Mouse (Mus musculus) small intestine, adult 2 months (tissue): Measurements from ENCODE around the gene Arhgap1. TPM values are rescaled to one million over a fixed set of nuclear protein-coding genes. Genes with fewer than 3 reads are reported as not detected.
"Not testable (repeated sequence)": the region's sequence is repeated elsewhere in the genome, so short reads cannot be mapped to it uniquely, and the experiment has no call there.

ENCODE experiments used
- H3K27ac ChIP-seq: fragments of 200-500 bp; 2 replicates; pipeline ENCODE4 v1.5.1; 2012; ENCODE audit warnings: low read depth, low read length, control low read depth, inconsistent platforms; ENCODE audit not compliant: insufficient read depth
- H3K27me3 ChIP-seq: fragments of 200-500 bp; 2 replicates; pipeline ENCODE4 v1.6.1; 2012; ENCODE audit warnings: mild to moderate bottlenecking, moderate library complexity, low read length, inconsistent platforms; ENCODE audit not compliant: control insufficient read depth, insufficient read depth
- H3K36me3 ChIP-seq: fragments of 200-500 bp; 2 replicates; pipeline ENCODE4 v1.6.1; 2012; ENCODE audit warnings: mild to moderate bottlenecking, low read length, control low read depth, inconsistent platforms; ENCODE audit not compliant: control insufficient read depth, insufficient read depth
- H3K4me1 ChIP-seq: fragments of 200-500 bp; 2 replicates; pipeline ENCODE4 v1.6.1; 2012; ENCODE audit warnings: low read length, inconsistent platforms, mixed read lengths; ENCODE audit not compliant: control insufficient read depth, insufficient read depth, insufficient read length
- H3K4me3 ChIP-seq: fragments of 200-500 bp; 2 replicates; pipeline ENCODE4 v1.5.1; 2012; ENCODE audit warnings: low read depth, mild to moderate bottlenecking, control low read depth, inconsistent platforms, low read length, moderate library complexity
- CTCF ChIP-seq: fragments of 200-500 bp; IDR thresholded peaks from 2 replicates; pipeline ENCODE4 v1.5.1; 2012; ENCODE audit warnings: low read depth, mild to moderate bottlenecking, control low read depth, inconsistent platforms, low read length, moderate library complexity, mixed read lengths; ENCODE audit not compliant: insufficient replicate concordance, insufficient read length; ENCODE audit errors: extremely low read depth
- POLR2A ChIP-seq: fragments of 200-500 bp; IDR thresholded peaks from 2 replicates; pipeline ENCODE4 v1.6.1; 2012; ENCODE audit warnings: low read depth, mild to moderate bottlenecking, control low read depth, inconsistent platforms, low read length, moderate library complexity
- WGBS: fragments of 180-500 bp; shearing (Covaris S2); methylation state at CpG from one replicate; pipeline ENCODE4 v1.1.7; 2018; 5-methylcytosine and 5-hydroxymethylcytosine counted together
- polyA plus RNA-seq: library from polyadenylated mRNA; depleted of rRNA; stranded (reverse); fragments of >200 nt; gene quantifications from 2 replicates; pipeline ENCODE4 v1.2.3, GENCODE M21; 2012; rRNA removed

Arhgap1 gene
- 44.2 and 99.2 TPM in 2 replicates for polyA plus RNA-seq

DNA sequence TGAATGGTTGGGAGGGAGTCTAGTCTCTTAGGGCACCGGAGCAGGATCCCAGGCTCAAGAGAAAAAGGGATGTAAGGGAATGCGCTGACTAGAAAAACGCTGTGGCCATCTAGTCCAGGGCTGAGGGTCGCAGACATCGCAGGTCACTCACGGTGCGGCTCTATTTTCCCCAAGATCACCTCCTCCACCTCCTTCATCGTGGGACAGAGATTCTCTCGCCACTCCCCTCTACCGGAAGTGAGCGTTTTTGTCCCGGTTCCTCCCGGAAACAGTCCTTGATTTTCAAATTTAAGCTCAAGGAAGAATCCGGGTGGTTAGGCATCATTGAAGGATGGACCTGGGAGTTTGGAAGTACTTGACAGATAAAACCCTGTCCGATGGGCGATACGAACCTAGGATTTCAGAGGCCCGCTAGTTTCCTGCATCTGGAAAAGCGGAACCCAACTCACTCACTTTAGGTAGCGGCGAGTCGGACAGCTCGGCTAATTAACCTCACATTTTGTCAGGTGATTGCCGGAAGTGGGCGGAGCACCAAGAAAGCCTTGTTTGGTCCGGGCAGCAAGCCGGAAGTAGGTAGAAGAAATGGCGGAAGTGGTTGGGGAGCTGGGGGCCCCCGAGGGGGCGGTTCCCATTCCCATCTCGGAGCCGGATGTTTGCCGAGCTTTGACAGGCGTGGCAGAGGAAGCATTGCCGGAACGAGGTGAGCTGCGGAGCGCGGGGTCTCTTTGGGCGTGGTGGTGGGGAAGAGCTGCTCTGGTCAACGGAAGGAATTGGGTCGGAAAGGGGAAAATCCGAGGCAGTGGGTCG is at the start of gene Arhgap1, which contains the start of gene Zfp408:
Gene Arhgap1 (plus strand): TSS at position 308 of the 807 bp plus-strand sequence.
Gene Zfp408 (minus strand): TSS at position 239 of the 807 bp plus-strand sequence.
- Histone ChIP-seq H3K27me3 (no peaks in the 10 kb centered on the region), H3K27ac (peak within 1 kb of the TSS; percentile 83), H3K4me1 (peaks cover 11% of the 10 kb centered on the region), H3K4me3 (peak within 1 kb of the TSS; percentile 78), H3K36me3 (peaks cover 50% of the 10 kb centered on the region)
- under 1% methylated on average over 44 of the region's 44 CpGs for WGBS
- TF ChIP-seq POLR2A (peak; percentile 89), CTCF (no peak)

DNA sequence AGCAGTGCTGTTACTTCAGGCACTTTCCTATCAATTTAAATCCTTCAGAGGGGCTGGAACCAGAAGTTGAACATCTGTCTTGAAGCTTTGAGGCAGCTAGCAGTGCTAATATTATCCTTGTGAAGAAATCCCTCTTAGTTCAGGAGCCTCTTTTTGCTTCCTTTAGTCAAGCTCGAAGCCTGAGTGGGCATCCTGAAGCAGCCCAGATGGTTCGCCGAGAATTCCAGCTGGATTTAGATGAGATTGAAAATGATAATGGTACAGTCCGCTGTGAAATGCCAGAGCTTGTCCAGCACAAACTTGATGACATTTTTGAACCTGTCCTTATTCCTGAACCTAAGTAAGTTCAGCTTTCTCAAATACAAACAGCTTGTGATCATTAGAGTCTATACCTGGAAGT is 49.2 kb upstream of the Arhgap1 start:
- Histone ChIP-seq H3K27me3 (no peaks in the 10 kb centered on the region), H3K4me3 (no peak overlapping the region), H3K27ac (no peak overlapping the region), H3K4me1 (no peaks in the 10 kb centered on the region), H3K36me3 (peaks cover 53% of the 10 kb centered on the region)
- WGBS: 97% methylated on average over 4 of the region's 4 CpGs
- TF ChIP-seq CTCF (no peak), POLR2A (no peak)

DNA sequence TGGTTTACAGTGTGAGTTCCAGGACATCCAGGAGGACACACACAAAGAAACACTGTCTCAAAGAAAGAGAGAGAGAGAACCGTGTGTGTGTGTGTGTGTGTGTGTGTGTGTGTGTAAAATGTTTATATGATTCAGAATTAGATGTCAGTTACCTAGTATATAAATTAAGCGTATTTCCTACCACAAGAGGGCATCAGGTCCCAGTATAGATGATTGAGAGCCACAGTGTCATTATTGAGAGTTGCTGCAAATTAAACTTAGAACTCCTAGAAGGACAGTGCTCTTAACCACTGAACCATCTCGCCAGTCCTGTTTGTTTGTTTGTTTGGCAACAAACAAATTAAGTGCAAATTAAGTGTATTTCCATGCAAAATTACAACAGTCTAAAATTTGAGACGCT is 47.3 kb upstream of the Arhgap1 start:
- no peak overlapping the region for H3K27ac ChIP-seq
- 81% methylated on average over 4 of the region's 4 CpGs for WGBS
- no peak overlapping the region for H3K4me3 ChIP-seq
- no peaks in the 10 kb centered on the region for H3K27me3 ChIP-seq
- TF ChIP-seq POLR2A (no peak), CTCF (no peak)
- H3K36me3 ChIP-seq: peaks cover 49% of the 10 kb centered on the region
- no peaks in the 10 kb centered on the region for H3K4me1 ChIP-seq

DNA sequence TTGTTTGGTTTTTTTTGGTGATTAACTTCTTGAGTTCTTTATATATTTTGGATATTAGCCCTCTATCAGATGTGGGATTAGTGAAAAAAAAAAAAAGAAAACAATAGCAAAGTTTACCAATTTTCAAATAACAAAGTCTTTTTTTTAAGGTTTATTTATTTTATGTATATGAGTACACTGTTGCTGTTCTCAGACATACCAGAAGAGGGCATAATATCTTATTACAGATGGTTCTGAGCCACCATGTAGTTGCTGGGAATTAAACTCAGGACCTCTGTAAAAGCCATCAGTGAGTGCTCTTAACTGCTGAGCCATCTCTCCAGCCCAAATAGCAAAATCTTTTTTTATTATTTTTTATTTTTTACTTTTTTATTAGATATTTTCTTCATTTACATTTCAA is 40.3 kb upstream of the Arhgap1 start:
- H3K27ac ChIP-seq, H3K27me3 ChIP-seq, H3K4me1 ChIP-seq, H3K4me3 ChIP-seq: not testable (repeated sequence)
- H3K36me3 ChIP-seq: peaks cover 40% of the 10 kb centered on the region

DNA sequence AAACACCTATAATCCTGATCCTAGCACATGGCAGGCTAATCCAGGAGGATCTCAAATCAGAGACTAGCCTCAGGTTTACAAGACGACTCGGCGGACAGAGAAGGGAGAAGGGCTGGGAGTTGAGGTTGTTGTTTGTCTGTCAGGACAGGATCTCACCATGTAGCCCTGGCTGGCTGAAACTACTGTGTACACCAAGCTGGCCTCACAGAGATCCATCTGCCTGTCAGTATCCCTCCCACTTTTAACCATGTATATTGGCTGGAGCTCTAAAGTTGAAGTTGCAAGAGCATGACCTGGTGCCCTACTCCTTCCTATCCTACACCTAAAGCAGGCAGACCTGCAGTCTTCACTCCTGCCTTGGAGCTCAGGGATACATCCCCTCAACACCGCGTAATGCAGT is 27.3 kb upstream of the Arhgap1 start:
- H3K27me3 ChIP-seq: no peaks in the 10 kb centered on the region
- TF ChIP-seq POLR2A (no peak), CTCF (no peak)
- no peak overlapping the region for H3K27ac ChIP-seq
- no peaks in the 10 kb centered on the region for H3K4me1 ChIP-seq
- H3K36me3 ChIP-seq: peaks cover 30% of the 10 kb centered on the region
- whole genome bisulfite sequencing: 94% methylated on average over 5 of the region's 5 CpGs
- no peak overlapping the region for H3K4me3 ChIP-seq

DNA sequence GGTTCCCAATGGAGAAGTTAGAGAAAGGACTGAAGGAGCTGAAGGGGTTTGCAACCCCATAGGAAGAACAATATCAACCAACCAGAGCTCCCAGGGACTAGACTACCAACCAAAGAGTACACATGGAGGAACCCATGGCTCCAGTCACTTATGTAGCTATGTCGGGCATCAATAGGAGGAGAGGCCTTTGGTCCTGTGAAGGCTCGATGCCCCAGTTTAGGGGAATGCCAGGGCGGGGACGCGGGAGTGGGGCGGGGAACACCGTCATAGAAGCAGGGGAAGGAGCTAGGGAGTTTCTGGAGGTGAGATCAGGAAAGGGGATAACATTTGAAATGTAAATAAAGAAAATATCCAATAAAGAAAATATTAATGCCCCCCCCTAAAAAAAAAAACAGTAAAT is 26.3 kb upstream of the Arhgap1 start:
- not testable (repeated sequence) for H3K4me3 ChIP-seq, H3K27ac ChIP-seq, H3K27me3 ChIP-seq, H3K4me1 ChIP-seq
- peaks cover 23% of the 10 kb centered on the region for H3K36me3 ChIP-seq
- WGBS: 75% methylated on average over 7 of the region's 7 CpGs

DNA sequence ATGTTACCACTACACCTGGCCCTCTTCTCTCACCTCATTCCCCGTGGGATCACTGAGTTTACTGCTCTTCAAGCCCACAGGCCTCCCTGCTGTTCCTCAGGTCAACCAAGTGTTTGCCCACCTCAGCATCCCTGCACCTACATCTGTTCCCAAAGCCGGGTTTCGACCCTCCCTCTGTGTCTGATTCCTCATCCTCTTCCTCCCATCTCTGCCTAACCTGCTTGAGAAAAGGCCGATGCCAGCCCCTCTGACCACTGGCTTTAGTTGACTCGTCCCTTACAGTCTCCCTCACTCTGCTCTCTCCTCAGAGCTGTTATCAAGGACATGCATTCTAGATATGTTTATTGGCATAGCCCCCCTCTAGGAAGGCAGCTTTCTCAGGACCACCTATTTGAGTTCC is 22.2 kb upstream of the Arhgap1 start:
- no peak overlapping the region for H3K4me3 ChIP-seq
- TF ChIP-seq CTCF (no peak), POLR2A (no peak)
- H3K27ac ChIP-seq: no peak overlapping the region
- H3K36me3 ChIP-seq: no peaks in the 10 kb centered on the region
- 64% methylated on average over 5 of the region's 5 CpGs for WGBS
- no peaks in the 10 kb centered on the region for H3K27me3 ChIP-seq
- no peaks in the 10 kb centered on the region for H3K4me1 ChIP-seq
